In the genomic region with DNA sequence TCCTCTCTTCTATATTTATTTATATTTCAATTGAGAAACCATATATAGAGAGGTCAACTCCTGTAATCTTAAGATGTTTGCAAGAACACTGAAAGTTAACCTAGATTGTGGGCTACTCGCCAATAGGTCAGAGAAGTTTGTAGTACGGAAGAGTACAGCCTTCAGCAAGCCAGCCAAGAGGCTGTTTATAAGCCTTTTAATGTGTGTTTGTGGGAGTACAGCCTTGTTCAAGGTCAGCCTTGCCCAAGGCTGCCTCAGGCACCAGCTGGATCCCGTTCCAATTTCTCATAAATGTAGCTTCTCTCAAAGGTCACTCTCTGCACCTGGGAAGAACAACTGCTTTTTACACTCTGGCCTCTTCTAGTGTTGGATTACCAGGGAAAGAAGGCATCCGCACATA, we compare ENCODE assay signal across 13 mouse cellular contexts.
DNase-seq lines count a peak whose midpoint lies in the region; ATAC-seq and TF ChIP-seq lines count a peak whose summit lies in the region.
"Had no signal": no experiment of that assay in that cellular context is flagged by ENCODE, and none has a peak within 500 bp of the region (broad histone marks: within the 10 kb centered on the region; RNA-seq: fewer than 3 reads in every experiment).

No protein-coding gene starts in this region.

- peak; percentile 42 for DNase-seq in limb, embryonic 11.5 days (ENCODE audit: low spot score)
- DNase-seq in limb, embryonic 10.5 days (ENCODE audit: low spot score) = no peak
- DNase-seq in adrenal gland, postnatal 14 days = peak; percentile 34
- peak; percentile 11 to 56 for DNase-seq in kidney, adult 8-10 months
- peak; percentile 15 for DNase-seq in lung, postnatal 25 days (ENCODE audit: low spot score)
- DNase-seq in hindbrain, postnatal 0 days (ENCODE audit: low spot score) = no peak
- no peak for DNase-seq in urinary bladder, postnatal 36 days (ENCODE audit: low spot score in 2 of 2)
- no peak for DNase-seq in spleen, postnatal 14 days (ENCODE audit: low spot score in 2 of 2)
- DNase-seq: gastrocnemius, postnatal 14 days had no signal

- ATAC-seq in limb, embryonic 11.5 days (ENCODE audit: insufficient number of reproducible peaks, low FRiP score, low TSS enrichment, low read depth) = no peak
- ATAC-seq in hindbrain, postnatal 0 days = no peak
- ATAC-seq: midbrain, embryonic 13.5 days had no signal

- H3K27ac ChIP-seq in limb, embryonic 11.5 days (replicated peaks; ENCODE audit: low read depth, low read length) = no peak overlapping the region
- no peak overlapping the region for H3K27ac ChIP-seq in limb, embryonic 10.5 days
- no peak overlapping the region for H3K27ac ChIP-seq in hindbrain, postnatal 0 days
- H3K27ac ChIP-seq: heart, embryonic 15.5 days; liver, embryonic 15.5 days; midbrain, embryonic 13.5 days; neural tube, embryonic 13.5 days had no signal

- no peaks in the 10 kb centered on the region for H3K4me1 ChIP-seq in limb, embryonic 11.5 days (ENCODE audit: control insufficient read depth, insufficient read depth, low read length)
- peaks cover 5% of the 10 kb centered on the region for H3K4me1 ChIP-seq in limb, embryonic 10.5 days
- H3K4me1 ChIP-seq in hindbrain, postnatal 0 days (ENCODE audit: insufficient read depth, low read length) = no peaks in the 10 kb centered on the region
- H3K4me1 ChIP-seq: midbrain, embryonic 13.5 days; neural tube, embryonic 13.5 days had no signal

- no peaks in the 10 kb centered on the region for H3K9me3 ChIP-seq in limb, embryonic 11.5 days (ENCODE audit: control insufficient read depth, low read length)
- no peaks in the 10 kb centered on the region for H3K9me3 ChIP-seq in limb, embryonic 10.5 days (replicated peaks)
- no peaks in the 10 kb centered on the region for H3K9me3 ChIP-seq in hindbrain, postnatal 0 days (ENCODE audit: low read length)
- H3K9me3 ChIP-seq: heart, embryonic 15.5 days; liver, embryonic 15.5 days; midbrain, embryonic 13.5 days; neural tube, embryonic 13.5 days had no signal

- no peak for TF ChIP-seq CTCF in hindbrain, postnatal 0 days (IDR thresholded peaks at IDR 0.05; ENCODE audit: low read depth)

- H3K9ac ChIP-seq in limb, embryonic 11.5 days (ENCODE audit: low read length) = no peak overlapping the region
- H3K9ac ChIP-seq in hindbrain, postnatal 0 days (replicated peaks; ENCODE audit: low read length) = no peak overlapping the region
- H3K9ac ChIP-seq: heart, embryonic 15.5 days; liver, embryonic 15.5 days; midbrain, embryonic 13.5 days; neural tube, embryonic 13.5 days had no signal

- H3K4me3 ChIP-seq in limb, embryonic 11.5 days (ENCODE audit: low read depth, low read length) = no peak overlapping the region
- no peak overlapping the region for H3K4me3 ChIP-seq in limb, embryonic 10.5 days
- H3K4me3 ChIP-seq in hindbrain, postnatal 0 days (ENCODE audit: low read length) = no peak overlapping the region
- H3K4me3 ChIP-seq: heart, embryonic 15.5 days; liver, embryonic 15.5 days; midbrain, embryonic 13.5 days; neural tube, embryonic 13.5 days had no signal

- no peak overlapping the region for H3K4me2 ChIP-seq in limb, embryonic 11.5 days (ENCODE audit: low read depth, severe bottlenecking)
- no peak overlapping the region for H3K4me2 ChIP-seq in hindbrain, postnatal 0 days (ENCODE audit: low read depth, low read length)
- H3K4me2 ChIP-seq: heart, embryonic 15.5 days; liver, embryonic 15.5 days; midbrain, embryonic 13.5 days; neural tube, embryonic 13.5 days had no signal

- H3K27me3 ChIP-seq in limb, embryonic 11.5 days (ENCODE audit: control insufficient read depth, insufficient read depth, low read length) = no peaks in the 10 kb centered on the region
- no peaks in the 10 kb centered on the region for H3K27me3 ChIP-seq in limb, embryonic 10.5 days (ENCODE audit: low read depth, poor library complexity, severe bottlenecking)
- no peaks in the 10 kb centered on the region for H3K27me3 ChIP-seq in hindbrain, postnatal 0 days (ENCODE audit: insufficient read depth, low read length)
- H3K27me3 ChIP-seq: heart, embryonic 15.5 days; liver, embryonic 15.5 days; midbrain, embryonic 13.5 days; neural tube, embryonic 13.5 days had no signal

- WGBS in limb, embryonic 11.5 days = 56% methylated on average over 4 of the region's 4 CpGs
- 71% methylated on average over 4 of the region's 4 CpGs for WGBS in limb, embryonic 10.5 days
- WGBS in hindbrain, postnatal 0 days = 84% methylated on average over 4 of the region's 4 CpGs

- H3K36me3 ChIP-seq in limb, embryonic 11.5 days (ENCODE audit: control insufficient read depth, insufficient read depth, low read length) = no peaks in the 10 kb centered on the region
- H3K36me3 ChIP-seq in limb, embryonic 10.5 days = no peaks in the 10 kb centered on the region
- no peaks in the 10 kb centered on the region for H3K36me3 ChIP-seq in hindbrain, postnatal 0 days (ENCODE audit: insufficient read depth, low read length)
- H3K36me3 ChIP-seq: heart, embryonic 15.5 days; liver, embryonic 15.5 days; midbrain, embryonic 13.5 days; neural tube, embryonic 13.5 days had no signal

Comparison
In these comparisons a context has a peak if more than half of its experiments do, and no peak if none do; other contexts are left out.
1. DNase-seq: peak in limb, embryonic 11.5 days (single experiment), adrenal gland, postnatal 14 days (single experiment), kidney, adult 8-10 months (2 of 2) and lung, postnatal 25 days (single experiment); none in limb, embryonic 10.5 days (single experiment), hindbrain, postnatal 0 days (single experiment), urinary bladder, postnatal 36 days (0 of 2) and spleen, postnatal 14 days (0 of 2).